Mouse (Mus musculus) lung, postnatal 0 days (tissue): ENCODE measurements around the gene Dhx9. TPM values are rescaled to one million over a fixed set of nuclear protein-coding genes. Genes with fewer than 3 reads are reported as not detected.

ENCODE experiments used
- ATAC-seq: fragments of 200-750 bp; cut with Nextera tagmentation; 2 replicates; pipeline ENCODE4 v1.8.0; 2017; ENCODE audit warnings: moderate library complexity
- DNase-seq: peaks from one replicate; pipeline ENCODE4 v3.0.0-alpha.2; 2016; ENCODE audit warnings: low spot score
- H3K27ac ChIP-seq: fragments of 300-500 bp; sonication (generic); 2 replicates; pipeline ENCODE4 v1.5.1; 2014; ENCODE audit warnings: antibody characterized with exemption, mild to moderate bottlenecking, low read length, mixed read lengths
- H3K27me3 ChIP-seq: fragments of 300-500 bp; sonication (generic); replicated peaks from 2 replicates; pipeline ENCODE4 v1.6.1; 2014; ENCODE audit warnings: low read length, mixed read lengths; ENCODE audit not compliant: insufficient read depth
- H3K36me3 ChIP-seq: fragments of 300-500 bp; sonication (generic); 2 replicates; pipeline ENCODE4 v1.6.1; 2014; ENCODE audit warnings: low read length, mixed read lengths; ENCODE audit not compliant: insufficient read depth
- H3K4me1 ChIP-seq: fragments of 300-500 bp; sonication (generic); 2 replicates; pipeline ENCODE4 v1.6.1; 2014; ENCODE audit warnings: antibody characterized with exemption, low read depth, low read length, mixed read lengths; ENCODE audit not compliant: insufficient read depth
- H3K4me2 ChIP-seq: fragments of 300-500 bp; sonication (generic); replicated peaks from 2 replicates; pipeline ENCODE4 v1.6.1; 2014; ENCODE audit warnings: low read depth, mild to moderate bottlenecking, low read length, moderate library complexity, mixed read lengths
- H3K4me3 ChIP-seq: fragments of 300-500 bp; sonication (generic); 2 replicates; pipeline ENCODE4 v1.5.1; 2014; ENCODE audit warnings: low read depth, low read length
- H3K9ac ChIP-seq: fragments of 300-500 bp; sonication (generic); replicated peaks from 2 replicates; pipeline ENCODE4 v1.6.1; 2014; ENCODE audit warnings: low read depth, mild to moderate bottlenecking
- H3K9me3 ChIP-seq: fragments of 300-500 bp; sonication (generic); 2 replicates; pipeline ENCODE4 v1.6.1; 2016; ENCODE audit warnings: low read length, mixed read lengths
- CTCF ChIP-seq: IDR thresholded peaks from 2 replicates; pipeline ENCODE4 v1.5.1; 2016; ENCODE audit warnings: antibody characterized with exemption, mild to moderate bottlenecking
- EP300 ChIP-seq: IDR thresholded peaks from 2 replicates; pipeline ENCODE4 v1.6.1; 2016; ENCODE audit warnings: antibody characterized with exemption, mild to moderate bottlenecking, control low read depth
- WGBS: fragments of 180-500 bp; shearing (Covaris S2); extraction: QIAGEN DNeasy Blood & Tissue Kit; methylation state at CpG from one replicate; pipeline ENCODE4 v1.1.7; 2014; 5-methylcytosine and 5-hydroxymethylcytosine counted together
- polyA plus RNA-seq: library from polyadenylated mRNA; unstranded; fragments of >200 nt; fragmentation: Nextera tagmentation; extraction: Ambion mirVana; gene quantifications from 2 replicates; pipeline ENCODE4 v1.2.1, GENCODE M21; 2015

Dhx9 gene
- polyA plus RNA-seq, 1 experiment from 2014 or later = 14.0 TPM

DNA sequence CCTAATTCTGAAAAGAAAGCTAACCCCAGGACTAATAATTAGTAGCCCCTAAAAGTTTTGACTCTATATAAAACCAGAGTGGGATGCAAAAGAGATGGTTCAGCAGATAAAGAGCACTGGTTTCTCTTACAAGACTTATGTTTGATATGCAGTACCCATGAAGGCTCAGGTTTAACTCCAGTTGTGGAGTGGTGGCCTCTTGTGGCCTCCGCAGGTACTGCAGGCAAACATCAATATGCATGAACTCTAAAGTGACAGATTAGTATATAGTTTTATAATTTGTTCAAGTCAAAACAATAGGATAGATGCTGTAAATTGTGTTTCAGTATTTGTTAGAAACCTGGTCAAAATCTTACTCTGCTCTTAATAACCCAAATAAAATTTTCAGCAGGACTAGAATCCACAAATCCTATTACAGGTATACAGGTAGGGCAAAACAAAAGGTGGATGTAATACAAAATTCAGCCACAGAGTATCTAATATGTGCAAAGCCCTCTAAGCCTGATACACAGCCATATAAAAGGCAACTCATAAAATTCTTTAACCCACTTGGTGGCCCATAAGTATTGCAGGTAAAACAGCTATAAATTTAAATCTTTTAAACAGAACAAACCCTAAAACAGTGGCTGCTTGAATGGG is 7.0 kb downstream of the Dhx9 start:
- no peak overlapping the region for H3K27ac ChIP-seq
- no peak overlapping the region for H3K4me3 ChIP-seq
- ATAC-seq = 0 out of 2 replicates have a peak, but pooled peaks have one; percentile 19
- peaks cover 30% of the 10 kb centered on the region for H3K36me3 ChIP-seq
- H3K9ac ChIP-seq = no peak overlapping the region
- H3K9me3 ChIP-seq = no peaks in the 10 kb centered on the region
- no peak overlapping the region for H3K4me2 ChIP-seq
- DNase-seq = peak; percentile 66
- no peak for TF ChIP-seq EP300
- peak; percentile 81 for TF ChIP-seq CTCF
- peaks cover 6% of the 10 kb centered on the region; the same call in 1 of the 2 replicates for H3K4me1 ChIP-seq
- H3K27me3 ChIP-seq = no peaks in the 10 kb centered on the region
- WGBS = 31% methylated on average over 1 of the region's 1 CpGs

DNA sequence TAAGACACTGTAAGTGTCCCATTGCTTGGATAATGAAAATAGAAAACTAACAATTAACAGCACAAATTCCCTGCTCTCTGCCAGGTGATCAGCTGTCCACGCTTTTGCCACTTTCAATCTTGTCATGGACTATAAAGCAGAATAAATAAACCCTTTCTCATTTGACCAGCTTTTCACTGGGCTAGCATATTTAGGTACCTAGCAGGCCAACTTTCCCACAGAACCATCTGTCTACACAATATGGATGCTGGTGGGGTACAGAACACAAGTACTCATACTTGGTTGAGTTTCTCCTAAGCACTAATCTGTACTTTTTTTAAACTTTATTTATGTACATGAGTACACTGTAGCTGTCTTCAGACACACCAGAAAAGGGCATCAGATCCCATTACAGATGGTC is 8.2 kb downstream of the Dhx9 start:
- H3K27ac ChIP-seq = no peak overlapping the region
- no peak for ATAC-seq
- H3K27me3 ChIP-seq = no peaks in the 10 kb centered on the region
- TF ChIP-seq EP300 = no peak
- H3K4me2 ChIP-seq = no peak overlapping the region
- no peak overlapping the region for H3K9ac ChIP-seq
- DNase-seq = no peak
- no peaks in the 10 kb centered on the region for H3K9me3 ChIP-seq
- 93% methylated on average over 1 of the region's 1 CpGs for WGBS
- H3K4me3 ChIP-seq = no peak overlapping the region
- no peaks in the 10 kb centered on the region for H3K4me1 ChIP-seq
- H3K36me3 ChIP-seq = peaks cover 38% of the 10 kb centered on the region

DNA sequence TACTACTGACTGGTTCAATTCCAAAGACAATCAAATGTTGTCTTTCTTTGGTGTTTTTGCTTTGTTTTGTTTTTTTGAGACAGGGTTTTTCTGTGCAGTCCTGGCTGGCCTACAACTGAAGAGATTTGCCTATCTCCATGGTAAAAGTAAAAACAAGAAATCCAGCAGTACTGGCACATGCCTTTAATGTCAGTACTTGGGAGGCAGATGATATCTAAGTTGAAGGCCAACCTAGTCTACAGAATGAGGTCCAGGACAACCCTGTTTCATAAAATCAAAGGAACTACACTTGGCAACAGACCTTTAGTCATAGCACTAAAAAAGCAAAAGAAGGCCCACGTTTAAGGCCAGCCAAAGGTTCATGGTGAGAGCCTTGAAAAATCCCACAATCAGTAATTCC is 25.7 kb downstream of the Dhx9 start:
- Histone ChIP-seq H3K9me3 (no peaks in the 10 kb centered on the region), H3K4me2 (no peak overlapping the region), H3K27me3 (no peaks in the 10 kb centered on the region), H3K36me3 (peaks cover 50% of the 10 kb centered on the region), H3K4me1 (no peaks in the 10 kb centered on the region), H3K27ac (no peak overlapping the region), H3K4me3 (no peak overlapping the region), H3K9ac (no peak overlapping the region)
- WGBS = 79% methylated on average over 1 of the region's 1 CpGs
- DNase-seq (no peak), ATAC-seq (no peak)
- TF ChIP-seq EP300 (no peak), CTCF (no peak)

DNA sequence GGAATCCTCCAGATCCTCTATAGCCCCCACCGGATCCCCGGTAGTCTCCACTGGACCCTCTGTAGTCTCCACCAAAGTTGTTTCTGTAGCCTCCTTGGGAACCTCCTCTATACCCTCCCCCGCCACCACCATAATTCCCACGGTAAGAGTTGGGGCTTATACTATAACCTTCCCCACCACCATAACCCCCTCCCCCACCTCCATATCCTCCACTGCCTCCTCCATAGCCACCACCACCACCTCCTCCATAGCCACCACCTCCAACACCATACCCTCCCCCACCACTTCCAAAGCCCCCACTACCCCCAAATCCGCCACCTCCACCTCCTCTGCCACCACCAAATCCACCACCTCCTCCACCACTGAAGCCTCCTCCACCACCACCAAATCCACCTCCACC is 31.3 kb downstream of the Dhx9 start:
- H3K4me3 ChIP-seq = no peak overlapping the region
- no peak overlapping the region for H3K4me2 ChIP-seq
- no peak overlapping the region for H3K9ac ChIP-seq
- H3K27ac ChIP-seq = no peak overlapping the region
- H3K36me3 ChIP-seq = peaks cover 18% of the 10 kb centered on the region; the same call in 1 of the 2 replicates
- no peak for TF ChIP-seq EP300
- no peak for TF ChIP-seq CTCF
- ATAC-seq (no peak; the same call in 1 of the 2 replicates), DNase-seq (no peak)
- no peaks in the 10 kb centered on the region for H3K9me3 ChIP-seq
- H3K27me3 ChIP-seq = no peaks in the 10 kb centered on the region
- 85% methylated on average over 5 of the region's 5 CpGs for WGBS
- no peaks in the 10 kb centered on the region for H3K4me1 ChIP-seq

DNA sequence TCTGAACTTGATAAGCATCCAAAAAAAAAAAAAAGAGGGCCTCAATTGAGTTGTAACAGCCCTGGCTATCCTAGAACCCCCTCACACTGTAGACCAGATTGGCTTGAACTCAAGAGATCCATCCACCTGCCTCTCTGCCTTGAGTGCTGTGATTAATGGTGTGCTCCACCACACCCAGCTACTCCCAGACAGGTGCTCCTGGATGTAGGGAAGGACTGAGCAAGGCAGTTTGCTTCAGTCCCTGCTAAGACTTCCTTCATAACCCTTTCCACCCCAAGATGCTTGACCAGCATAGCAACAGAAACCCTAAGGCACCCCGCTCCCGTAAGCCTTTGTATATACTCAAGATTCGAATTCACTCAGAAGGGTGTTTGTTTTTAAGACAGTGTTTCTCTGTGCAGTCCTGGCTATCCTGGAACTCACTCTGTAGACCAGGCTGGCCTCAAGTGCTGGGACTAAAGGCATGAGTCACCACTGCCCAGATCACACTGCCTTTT is 34.3 kb downstream of the Dhx9 start:
- TF ChIP-seq CTCF (no peak), EP300 (no peak)
- Histone ChIP-seq H3K4me2 (no peak overlapping the region), H3K4me3 (no peak overlapping the region), H3K36me3 (no peaks in the 10 kb centered on the region; the same call in 1 of the 2 replicates), H3K9me3 (no peaks in the 10 kb centered on the region), H3K9ac (no peak overlapping the region), H3K27ac (no peak overlapping the region), H3K27me3 (no peaks in the 10 kb centered on the region), H3K4me1 (no peaks in the 10 kb centered on the region)
- DNase-seq (no peak), ATAC-seq (no peak)
- WGBS = 72% methylated on average over 3 of the region's 3 CpGs

DNA sequence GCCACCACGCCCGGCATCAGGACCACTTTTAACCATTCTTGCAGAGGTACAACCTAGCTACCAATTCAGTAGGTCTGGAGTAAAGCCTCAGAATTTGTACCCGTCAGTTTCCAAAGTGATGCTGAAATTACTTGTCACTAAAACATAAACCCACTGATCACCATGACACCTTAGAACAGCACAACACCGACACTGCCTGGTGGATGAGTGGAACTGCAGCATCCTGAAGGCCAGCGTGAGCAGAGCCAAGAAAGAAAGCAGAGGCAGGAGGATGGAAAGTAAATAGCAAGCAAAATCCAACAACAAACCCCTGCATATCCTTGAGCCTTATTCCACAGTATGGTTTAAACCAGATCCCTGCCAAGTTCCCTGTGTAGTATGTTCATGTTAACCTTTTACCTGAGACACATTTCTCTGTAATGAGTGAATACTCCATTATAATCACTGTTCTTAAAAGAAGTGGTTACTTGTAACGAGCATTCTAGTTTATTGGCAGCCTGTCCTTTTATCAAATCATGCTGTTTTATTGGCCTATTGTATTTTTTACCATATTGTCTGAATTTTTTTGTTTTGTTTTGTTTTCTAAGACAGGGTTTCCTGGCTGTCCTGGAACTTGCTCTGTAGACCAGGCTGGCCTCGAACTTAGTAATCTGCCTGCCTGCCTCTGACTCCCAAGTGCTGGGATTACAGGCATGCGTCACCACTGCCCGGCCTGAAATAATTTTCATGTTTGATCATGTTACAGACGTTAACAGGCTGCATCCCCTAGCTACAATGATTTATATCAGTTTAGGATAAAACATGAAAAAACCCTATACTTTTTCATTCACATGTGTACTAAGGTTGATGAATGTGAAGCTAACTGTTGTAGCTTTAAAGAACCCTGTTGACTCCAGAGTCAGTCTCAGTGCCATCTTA is 36.0 kb downstream of the Dhx9 start:
- Histone ChIP-seq H3K9ac (no peak overlapping the region), H3K36me3 (no peaks in the 10 kb centered on the region), H3K4me3 (no peak overlapping the region), H3K27me3 (no peaks in the 10 kb centered on the region), H3K4me1 (no peaks in the 10 kb centered on the region), H3K9me3 (no peaks in the 10 kb centered on the region), H3K4me2 (no peak overlapping the region), H3K27ac (no peak overlapping the region)
- 68% methylated on average over 10 of the region's 10 CpGs for WGBS
- DNase-seq = peak; percentile 25
- ATAC-seq = no peak
- TF ChIP-seq CTCF (peak; percentile 71), EP300 (no peak)
